Mouse (Mus musculus) neural tube, embryonic 10.5 days (tissue): ENCODE measurements at regions not wholly inside any gene's neighbourhood (a gene's known extent, or its start where the extent isn't known, plus 50 kb on each side); places are given as distances from the start of the nearest gene placed in this dataset.
A peak's percentile ranks its signal among the peaks of the same experiment; 100 is the strongest.
"Not testable (repeated sequence)": the region's sequence is repeated elsewhere in the genome, so short reads cannot be mapped to it uniquely, and the experiment has no call there.

ENCODE experiments used
- DNase-seq: peaks from one replicate; pipeline ENCODE4 v3.0.0-alpha.2; 2017; ENCODE audit warnings: low spot score; ENCODE audit errors: extremely low spot score

GRCm38 (mm10) chr7:39596403-39596802 lies 78.8 kb downstream of the Zfp619 start:
- no peak for DNase-seq

- no peak for DNase-seq
Measured at GRCm38 (mm10) chr7:39613767-39614166, 96.2 kb downstream of the Zfp619 start.

GRCm38 (mm10) chr7:39615092-39615491 lies 97.5 kb downstream of the Zfp619 start:
- DNase-seq: no peak

- DNase-seq: no peak
Measured at GRCm38 (mm10) chr7:39621796-39622195, 104.2 kb downstream of the Zfp619 start.

GRCm38 (mm10) chr7:39632836-39633235 lies 115.3 kb downstream of the Zfp619 start:
- DNase-seq: no peak

- DNase-seq: no peak
Measured at GRCm38 (mm10) chr7:39642333-39642732, 124.8 kb downstream of the Zfp619 start.

GRCm38 (mm10) chr7:39643323-39643722 lies 125.8 kb downstream of the Zfp619 start:
- no peak for DNase-seq

GRCm38 (mm10) chr7:39650483-39651102 lies 133.0 kb downstream of the Zfp619 start:
- no peak for DNase-seq

GRCm38 (mm10) chr7:39654563-39655286 lies 137.2 kb downstream of the Zfp619 start:
- no peak for DNase-seq

- DNase-seq: not testable (repeated sequence)
Measured at GRCm38 (mm10) chr7:39655287-39655652, 137.7 kb downstream of the Zfp619 start.

GRCm38 (mm10) chr7:39655709-39656397 lies 138.3 kb downstream of the Zfp619 start:
- DNase-seq: peak; percentile 24

GRCm38 (mm10) chr7:39659597-39659996 lies 142.0 kb downstream of the Zfp619 start:
- DNase-seq: no peak

- DNase-seq: no peak
Measured at GRCm38 (mm10) chr7:39675124-39675846, 157.7 kb downstream of the Zfp619 start.

- no peak for DNase-seq
Measured at GRCm38 (mm10) chr7:39675847-39676238, 158.3 kb downstream of the Zfp619 start.

GRCm38 (mm10) chr7:39680411-39680810 lies 162.8 kb downstream of the Zfp619 start:
- DNase-seq: no peak

- DNase-seq: no peak
Measured at GRCm38 (mm10) chr7:39696589-39696988, 179.0 kb downstream of the Zfp619 start.

- no peak for DNase-seq
Measured at GRCm38 (mm10) chr7:39701506-39701905, 183.9 kb downstream of the Zfp619 start.

GRCm38 (mm10) chr7:39705118-39706095 lies 187.8 kb downstream of the Zfp619 start:
- no peak for DNase-seq

GRCm38 (mm10) chr7:39706606-39707005 lies 189.0 kb downstream of the Zfp619 start:
- no peak for DNase-seq

GRCm38 (mm10) chr7:39716340-39717150 lies 199.0 kb downstream of the Zfp619 start:
- peak; percentile 17 for DNase-seq
